ENCODE assay signal across 7 mouse cellular contexts in the genomic region with DNA sequence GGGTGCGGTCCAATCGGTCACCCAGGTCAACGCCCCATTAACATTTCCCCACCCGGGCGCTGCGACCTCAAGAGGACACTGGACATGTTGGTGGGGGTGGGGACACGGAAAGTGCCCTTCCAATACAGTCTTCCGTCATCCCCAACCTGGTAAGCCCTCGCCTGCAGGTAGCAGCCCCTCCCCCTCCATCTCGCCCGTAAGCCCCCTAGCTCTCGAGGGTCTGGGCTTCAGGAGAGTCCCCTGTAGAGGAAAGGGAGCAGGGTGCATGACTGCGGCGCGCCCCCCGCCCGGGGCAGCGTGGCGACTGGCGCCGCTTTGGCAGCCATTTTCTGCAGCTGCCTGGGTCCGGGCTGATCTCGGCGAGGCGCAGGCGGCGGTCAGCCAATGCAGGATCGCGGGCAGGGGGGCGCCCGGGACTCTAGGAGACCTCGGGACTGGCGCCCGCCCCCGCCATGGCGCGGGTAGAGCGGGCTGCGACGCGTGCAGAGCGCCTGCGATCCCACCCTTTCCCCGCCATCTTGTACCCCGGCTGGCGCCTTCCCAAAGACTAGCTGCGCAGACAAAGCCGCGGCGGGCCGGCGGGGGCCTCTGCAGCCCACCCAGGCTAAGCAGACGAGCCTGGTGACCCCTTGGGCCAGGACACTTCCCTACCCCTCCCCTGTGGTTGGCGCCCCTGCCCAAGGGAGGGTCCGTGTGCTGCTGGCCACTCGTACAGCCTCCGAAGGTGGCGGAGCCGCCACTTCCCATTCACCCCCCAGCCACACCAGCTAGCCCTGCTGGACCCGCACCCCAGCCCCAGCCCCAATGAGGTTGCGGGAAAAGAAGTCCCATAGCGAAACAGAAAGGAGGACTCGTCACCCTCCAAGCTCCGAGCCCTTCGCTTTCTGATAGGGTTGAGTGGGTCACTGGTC. TPM values are rescaled to one million over a fixed set of nuclear protein-coding genes. Genes with fewer than 3 reads are reported as not detected.
DNase-seq lines count a peak whose midpoint lies in the region; ATAC-seq and TF ChIP-seq lines count a peak whose summit lies in the region.

No protein-coding gene starts in this region.

- peaks cover 2% of the 10 kb centered on the region; the same call in 1 of the 2 replicates for H3K4me1 ChIP-seq in heart, adult 2 months (ENCODE audit: control insufficient read depth, insufficient read depth, low read length)
- peaks cover 35% of the 10 kb centered on the region for H3K4me1 ChIP-seq in kidney, postnatal 0 days (replicated peaks; ENCODE audit: insufficient read depth, low read length)
- H3K4me1 ChIP-seq in megakaryocyte, embryonic 14.5 days: peaks cover 75% of the 10 kb centered on the region
- H3K4me1 ChIP-seq in stomach, postnatal 0 days (replicated peaks; ENCODE audit: control insufficient read depth, insufficient read depth): peaks cover 14% of the 10 kb centered on the region

- H3K4me3 ChIP-seq in heart, adult 2 months: peak overlapping the region; percentile 86
- H3K4me3 ChIP-seq in kidney, postnatal 0 days (replicated peaks; ENCODE audit: low read depth, low read length): peak overlapping the region; percentile 45
- peak overlapping the region; percentile 96 for H3K4me3 ChIP-seq in megakaryocyte, embryonic 14.5 days (replicated peaks)
- peak overlapping the region; percentile 62 for H3K4me3 ChIP-seq in stomach, postnatal 0 days (ENCODE audit: low read depth, low read length)

- H3K9me3 ChIP-seq in kidney, postnatal 0 days (replicated peaks; ENCODE audit: low read length): no peaks in the 10 kb centered on the region
- H3K9me3 ChIP-seq in megakaryocyte, embryonic 14.5 days: peaks cover 22% of the 10 kb centered on the region
- no peaks in the 10 kb centered on the region for H3K9me3 ChIP-seq in stomach, postnatal 0 days (ENCODE audit: control insufficient read depth, low read length)

- peak overlapping the region; percentile 93 for H3K4me2 ChIP-seq in kidney, postnatal 0 days (ENCODE audit: low read length)
- H3K4me2 ChIP-seq in stomach, postnatal 0 days (replicated peaks; ENCODE audit: low read depth): peak overlapping the region; percentile 92

- peak; percentile 67 for DNase-seq in ovary, postnatal 36 days (ENCODE audit: low spot score)
- DNase-seq in ovary, postnatal 10 days (ENCODE audit: low spot score): no peak
- DNase-seq in brain, embryonic 14.5 days (ENCODE audit: low read depth): peak; percentile 80
- peak; percentile 77 to 82 for DNase-seq in heart, adult 2 months
- DNase-seq in kidney, postnatal 0 days (ENCODE audit: low spot score): no peak
- peak; percentile 76 for DNase-seq in stomach, postnatal 0 days (ENCODE audit: low spot score)

- peak; percentile 54 for TF ChIP-seq POLR2A in brain, embryonic 14.5 days (IDR thresholded peaks at IDR 0.05; ENCODE audit: borderline replicate concordance, extremely low read depth, insufficient read depth, insufficient read length, poor library complexity, severe bottlenecking)
- peak; percentile 65 for TF ChIP-seq POLR2A in heart, adult 2 months (IDR thresholded peaks at IDR 0.05; ENCODE audit: insufficient read depth, low read depth, low read length)

- no peaks in the 10 kb centered on the region for H3K36me3 ChIP-seq in heart, adult 2 months (ENCODE audit: control insufficient read depth, insufficient read depth, low read length)
- no peaks in the 10 kb centered on the region for H3K36me3 ChIP-seq in kidney, postnatal 0 days (ENCODE audit: insufficient read depth, low read length)
- no peaks in the 10 kb centered on the region for H3K36me3 ChIP-seq in megakaryocyte, embryonic 14.5 days (replicated peaks; ENCODE audit: low read length)
- no peaks in the 10 kb centered on the region for H3K36me3 ChIP-seq in stomach, postnatal 0 days (ENCODE audit: control insufficient read depth, insufficient read depth, low read length)

- peaks cover 14% of the 10 kb centered on the region for H3K27me3 ChIP-seq in heart, adult 2 months (ENCODE audit: control insufficient read depth, insufficient read depth, low read length)
- peaks cover 70% of the 10 kb centered on the region for H3K27me3 ChIP-seq in kidney, postnatal 0 days (ENCODE audit: insufficient read depth, low read length)
- peaks cover 98% of the 10 kb centered on the region for H3K27me3 ChIP-seq in megakaryocyte, embryonic 14.5 days (replicated peaks)
- H3K27me3 ChIP-seq in stomach, postnatal 0 days (ENCODE audit: control insufficient read depth, insufficient read depth, low read length): peaks cover 16% of the 10 kb centered on the region; the same call in 1 of the 2 replicates

- under 1% methylated on average over 57 of the region's 65 CpGs for WGBS in heart, adult 2 months
- WGBS in kidney, postnatal 0 days: under 1% methylated on average over 64 of the region's 65 CpGs
- WGBS in stomach, postnatal 0 days: under 1% methylated on average over 46 of the region's 65 CpGs

- 0 out of 2 replicates have a peak, but pooled peaks have one; percentile 12 for ATAC-seq in kidney, postnatal 0 days (replicated peaks; ENCODE audit: low FRiP score, low read depth)
- peak; percentile 1; the same call in 1 of the 2 replicates for ATAC-seq in stomach, postnatal 0 days (ENCODE audit: low FRiP score, low TSS enrichment)

- intact Hi-C loops in heart, adult 2 months (cut with DNase I): loop anchor here (1.0 to 2.0 kb wide), 2 partner anchors 29 to 70 kb away; no protein-coding TSS in a partner anchor

- H3K27ac ChIP-seq in heart, adult 2 months: peak overlapping the region; percentile 96
- H3K27ac ChIP-seq in kidney, postnatal 0 days: peak overlapping the region; percentile 73
- H3K27ac ChIP-seq in stomach, postnatal 0 days (replicated peaks): peak overlapping the region; percentile 86

- H3K9ac ChIP-seq in heart, adult 2 months (ENCODE audit: low read depth, low read length): peak overlapping the region; percentile 88
- peak overlapping the region; percentile 80 for H3K9ac ChIP-seq in kidney, postnatal 0 days (ENCODE audit: low read depth, low read length)
- peak overlapping the region; percentile 89 for H3K9ac ChIP-seq in stomach, postnatal 0 days (ENCODE audit: low read length)

- no peak for TF ChIP-seq CTCF in brain, embryonic 14.5 days (IDR thresholded peaks at IDR 0.05; ENCODE audit: borderline replicate concordance, extremely low read depth, insufficient read depth, insufficient read length)
- TF ChIP-seq CTCF in heart, adult 2 months (IDR thresholded peaks at IDR 0.05): no peak
- no peak for TF ChIP-seq CTCF in kidney, postnatal 0 days (IDR thresholded peaks at IDR 0.05; ENCODE audit: low read depth)
- peak; percentile 5; the same call in 1 of the 2 replicates for TF ChIP-seq CTCF in stomach, postnatal 0 days (IDR thresholded peaks at IDR 0.05; ENCODE audit: low read depth)

- no peaks in the 10 kb centered on the region for H3K79me2 ChIP-seq in heart, adult 2 months (replicated peaks; ENCODE audit: control insufficient read depth, insufficient read depth, low read length)

- TF ChIP-seq EP300 in heart, adult 2 months (IDR thresholded peaks at IDR 0.05; ENCODE audit: insufficient read depth, low read depth, low read length): peak; percentile 58; the same call in 1 of the 2 replicates
- no peak for TF ChIP-seq EP300 in stomach, postnatal 0 days (optimal IDR thresholded peaks at IDR 0.05)

RNA-seq across cellular contexts. Expression of a gene that starts 15.8 kb away (rescaled TPM):
- 6.5 and 10.4 TPM in 2 replicates for polyA plus RNA-seq in brain, embryonic 14.5 days (2012; rRNA removed)
- 1 to 10 TPM; 4.0 to 5.3 TPM for total RNA-seq in heart, adult 2 months (2021)
- 2.0 and 2.7 TPM in 2 replicates for polyA plus RNA-seq in heart, adult 2 months (2012; rRNA removed)
- polyA plus RNA-seq in kidney, postnatal 0 days (2015; fragmentation: Nextera tagmentation; extraction: Ambion mirVana): 6.1 and 7.7 TPM in 2 replicates
- 2.7 and 7.4 TPM in 2 replicates for polyA plus RNA-seq in megakaryocyte, embryonic 14.5 days (2012; ENCODE audit: insufficient read depth, low replicate concordance)
- polyA plus RNA-seq in stomach, postnatal 0 days (2015; fragmentation: Nextera tagmentation; extraction: Ambion mirVana): 4.6 and 5.1 TPM in 2 replicates

RNA-seq across cellular contexts. Expression of a gene that starts 29.5 kb away (rescaled TPM):
- polyA plus RNA-seq in brain, embryonic 14.5 days (2012; rRNA removed): 30.0 and 34.7 TPM in 2 replicates
- 10 to 100 TPM in 1 of 2 experiments, 1 to 10 TPM in 1; 8.1 to 12.3 TPM for total RNA-seq in heart, adult 2 months (2021)
- polyA plus RNA-seq in heart, adult 2 months (2012; rRNA removed): 4.7 and 5.4 TPM in 2 replicates
- 8.0 and 9.7 TPM in 2 replicates for polyA plus RNA-seq in kidney, postnatal 0 days (2015; fragmentation: Nextera tagmentation; extraction: Ambion mirVana)
- 49.2 and 111 TPM in 2 replicates for polyA plus RNA-seq in megakaryocyte, embryonic 14.5 days (2012; ENCODE audit: insufficient read depth, low replicate concordance)
- 9.6 and 11.2 TPM in 2 replicates for polyA plus RNA-seq in stomach, postnatal 0 days (2015; fragmentation: Nextera tagmentation; extraction: Ambion mirVana)

RNA-seq across cellular contexts. Expression of a gene that starts 33.8 kb away (rescaled TPM):
- polyA plus RNA-seq in brain, embryonic 14.5 days (2012; rRNA removed): 30.0 and 40.1 TPM in 2 replicates
- total RNA-seq in heart, adult 2 months (2021): 1 to 10 TPM; 1.7 to 2.3 TPM
- 2.3 and 3.0 TPM in 2 replicates for polyA plus RNA-seq in heart, adult 2 months (2012; rRNA removed)
- 16.7 and 18.4 TPM in 2 replicates for polyA plus RNA-seq in kidney, postnatal 0 days (2015; fragmentation: Nextera tagmentation; extraction: Ambion mirVana)
- polyA plus RNA-seq in megakaryocyte, embryonic 14.5 days (2012; ENCODE audit: insufficient read depth, low replicate concordance): 0.46 TPM in 1 of 2 replicates, not detected in the other
- polyA plus RNA-seq in stomach, postnatal 0 days (2015; fragmentation: Nextera tagmentation; extraction: Ambion mirVana): 5.1 and 5.3 TPM in 2 replicates

Comparison
In these comparisons a context has a peak if more than half of its experiments do, and no peak if none do; other contexts are left out.
1. DNase-seq: peak in ovary, postnatal 36 days (single experiment), brain, embryonic 14.5 days (single experiment), heart, adult 2 months (2 of 2) and stomach, postnatal 0 days (single experiment); none in ovary, postnatal 10 days (single experiment) and kidney, postnatal 0 days (single experiment).
2. H3K4me3 ChIP-seq: peak in every context shown above with its lines; median percentile 96 in megakaryocyte, embryonic 14.5 days; 86 in heart, adult 2 months; 62 in stomach, postnatal 0 days; 45 in kidney, postnatal 0 days.
3. Peak in every context shown above with its lines, with median percentiles within 50 percentile points of each other: H3K27ac ChIP-seq and H3K9ac ChIP-seq.